Mouse (Mus musculus) erythroblast, embryonic 14.5 days (primary cell): Measurements from ENCODE around the gene Whrn. TPM values are rescaled to one million over a fixed set of nuclear protein-coding genes. Genes with fewer than 3 reads are reported as not detected.
A peak's percentile ranks its signal among the peaks of the same experiment; 100 is the strongest.

Source experiments
- H3K27me3 ChIP-seq: 2 replicates; pipeline ENCODE4 v1.6.1; 2012; ENCODE audit warnings: inconsistent platforms; ENCODE audit not compliant: control insufficient read depth
- H3K36me3 ChIP-seq: 2 replicates; pipeline ENCODE4 v1.6.1; 2012; ENCODE audit warnings: mild to moderate bottlenecking, inconsistent platforms; ENCODE audit not compliant: control insufficient read depth
- H3K4me1 ChIP-seq: 2 replicates; pipeline ENCODE4 v1.6.1; 2012; ENCODE audit warnings: inconsistent platforms; ENCODE audit not compliant: control insufficient read depth
- H3K4me3 ChIP-seq: replicated peaks from 2 replicates; pipeline ENCODE3; 2012; ENCODE audit warnings: moderate library complexity, mild to moderate bottlenecking, inconsistent platforms
- H3K9me3 ChIP-seq: 2 replicates; pipeline ENCODE4 v1.6.1; 2012; ENCODE audit warnings: low read length, inconsistent platforms, mixed read lengths; ENCODE audit not compliant: control insufficient read depth
- GATA1 ChIP-seq: IDR thresholded peaks from 2 replicates; pipeline ENCODE4 v1.6.1; 2012; ENCODE audit warnings: low read length, inconsistent platforms, mixed read lengths
- TAL1 ChIP-seq: IDR thresholded peaks from 3 replicates; pipeline ENCODE4 v1.6.1; 2012; ENCODE audit warnings: low read length, inconsistent platforms, mixed read lengths
- polyA plus RNA-seq: library from polyadenylated mRNA; stranded (reverse); fragments of >175 nt; gene quantifications from 2 replicates; pipeline ENCODE4 v1.2.3, GENCODE M21; 2012

Whrn gene
- polyA plus RNA-seq: 0.02 and 0.04 TPM in 2 replicates

- H3K9me3 ChIP-seq: peaks cover 2% of the 10 kb centered on the region; the same call in 1 of the 2 replicates
Observed at GRCm38 (mm10) chr4:63495915-63496278, at the start of gene Whrn. Gene Whrn (minus strand): TSS chr4:63495991.

GRCm38 (mm10) chr4:63545231-63545958 lies 49.6 kb upstream of the Whrn start:
- Histone ChIP-seq H3K36me3 (peaks cover 33% of the 10 kb centered on the region), H3K4me1 (peaks cover 37% of the 10 kb centered on the region), H3K9me3 (no peaks in the 10 kb centered on the region), H3K4me3 (peak overlapping the region; percentile 100), H3K27me3 (no peaks in the 10 kb centered on the region)
- TF ChIP-seq GATA1: no peak
- TF ChIP-seq TAL1: no peak

More at GRCm38 (mm10) chr4:63495915-63496278, at the start of gene Whrn:
- Histone ChIP-seq H3K4me1 (peaks cover 5% of the 10 kb centered on the region; the same call in 1 of the 2 replicates), H3K4me3 (peak within 1 kb of the TSS; percentile 44), H3K36me3 (no peaks in the 10 kb centered on the region), H3K27me3 (peaks cover 62% of the 10 kb centered on the region)
- TF ChIP-seq GATA1 (no peak), TAL1 (no peak)

- Histone ChIP-seq H3K36me3 (peaks cover 29% of the 10 kb centered on the region), H3K9me3 (no peaks in the 10 kb centered on the region), H3K27me3 (no peaks in the 10 kb centered on the region), H3K4me3 (peak within 1 kb of the TSS; percentile 100), H3K4me1 (peaks cover 37% of the 10 kb centered on the region)
- no peak for TF ChIP-seq TAL1
- TF ChIP-seq GATA1: no peak
Observed at GRCm38 (mm10) chr4:63544494-63545230, 48.9 kb upstream of the Whrn start, which contains the start of gene Atp6v1g1. Gene Atp6v1g1 (plus strand): TSS chr4:63544772.

- Histone ChIP-seq H3K4me3 (peak overlapping the region; percentile 100), H3K36me3 (peaks cover 21% of the 10 kb centered on the region), H3K27me3 (no peaks in the 10 kb centered on the region), H3K4me1 (peaks cover 37% of the 10 kb centered on the region), H3K9me3 (no peaks in the 10 kb centered on the region)
- TF ChIP-seq GATA1 (no peak), TAL1 (no peak)
Observed at GRCm38 (mm10) chr4:63543746-63544493, 48.1 kb upstream of the Whrn start.

- Histone ChIP-seq H3K36me3 (peaks cover 5% of the 10 kb centered on the region), H3K4me1 (peaks cover 35% of the 10 kb centered on the region), H3K4me3 (no peak overlapping the region), H3K27me3 (no peaks in the 10 kb centered on the region), H3K9me3 (no peaks in the 10 kb centered on the region)
- TF ChIP-seq GATA1 (no peak), TAL1 (no peak)
Observed at GRCm38 (mm10) chr4:63542209-63542608, 46.4 kb upstream of the Whrn start.

- no peaks in the 10 kb centered on the region; the same call in 1 of the 2 replicates for H3K4me1 ChIP-seq
- H3K36me3 ChIP-seq: no peaks in the 10 kb centered on the region
- no peaks in the 10 kb centered on the region for H3K27me3 ChIP-seq
- TF ChIP-seq GATA1: no peak
- TF ChIP-seq TAL1: no peak
- H3K4me3 ChIP-seq: no peak overlapping the region
- no peaks in the 10 kb centered on the region for H3K9me3 ChIP-seq
Observed at GRCm38 (mm10) chr4:63537602-63538001, 41.8 kb upstream of the Whrn start.

GRCm38 (mm10) chr4:63530409-63530808 lies 34.6 kb upstream of the Whrn start:
- Histone ChIP-seq H3K4me3 (no peak overlapping the region), H3K36me3 (no peaks in the 10 kb centered on the region), H3K9me3 (no peaks in the 10 kb centered on the region), H3K4me1 (no peaks in the 10 kb centered on the region), H3K27me3 (no peaks in the 10 kb centered on the region)
- no peak for TF ChIP-seq GATA1
- TF ChIP-seq TAL1: no peak

GRCm38 (mm10) chr4:63528946-63529345 lies 33.2 kb upstream of the Whrn start:
- Histone ChIP-seq H3K36me3 (no peaks in the 10 kb centered on the region), H3K4me3 (no peak overlapping the region), H3K9me3 (no peaks in the 10 kb centered on the region), H3K4me1 (no peaks in the 10 kb centered on the region), H3K27me3 (no peaks in the 10 kb centered on the region)
- TF ChIP-seq TAL1 (no peak), GATA1 (no peak)

- H3K27me3 ChIP-seq: no peaks in the 10 kb centered on the region
- TF ChIP-seq GATA1: no peak
- TF ChIP-seq TAL1: no peak
- H3K9me3 ChIP-seq: no peaks in the 10 kb centered on the region
- no peaks in the 10 kb centered on the region for H3K4me1 ChIP-seq
- H3K36me3 ChIP-seq: no peaks in the 10 kb centered on the region
- H3K4me3 ChIP-seq: no peak overlapping the region
Observed at GRCm38 (mm10) chr4:63525514-63525913, 29.7 kb upstream of the Whrn start.
